Mouse (Mus musculus) liver, postnatal 0 days (tissue): ENCODE results near the gene Gemin4. TPM values are rescaled to one million over a fixed set of nuclear protein-coding genes. Genes with fewer than 3 reads are reported as not detected.
A peak's percentile ranks its signal among the peaks of the same experiment; 100 is the strongest.

Source experiments
- ATAC-seq: fragments of 200-750 bp; cut with Nextera tagmentation; 2 replicates; pipeline ENCODE4 v1.8.0; 2017; ENCODE audit warnings: mild to moderate bottlenecking, moderate library complexity
- DNase-seq: peaks from one replicate; pipeline ENCODE4 v3.0.0-alpha.2; 2016
- H3K27ac ChIP-seq: fragments of 300-500 bp; sonication (generic); 2 replicates; pipeline ENCODE4 v1.5.1; 2014; ENCODE audit warnings: antibody characterized with exemption, moderate library complexity, mild to moderate bottlenecking, low read depth
- H3K27me3 ChIP-seq: fragments of 300-500 bp; sonication (generic); 2 replicates; pipeline ENCODE4 v1.6.1; 2014; ENCODE audit warnings: low read length, control low read depth, mixed read lengths; ENCODE audit not compliant: insufficient read depth
- H3K36me3 ChIP-seq: fragments of 300-500 bp; sonication (generic); replicated peaks from 2 replicates; pipeline ENCODE4 v1.6.1; 2014; ENCODE audit warnings: mild to moderate bottlenecking, control low read depth, low read length, moderate library complexity, mixed read lengths; ENCODE audit not compliant: insufficient read depth
- H3K4me1 ChIP-seq: fragments of 300-500 bp; sonication (generic); 2 replicates; pipeline ENCODE4 v1.6.1; 2014; ENCODE audit warnings: antibody characterized with exemption, mild to moderate bottlenecking, control low read depth; ENCODE audit not compliant: insufficient read depth
- H3K4me2 ChIP-seq: fragments of 300-500 bp; sonication (generic); 2 replicates; pipeline ENCODE4 v1.6.1; 2014; ENCODE audit warnings: low read depth, mild to moderate bottlenecking, low read length, moderate library complexity, mixed read lengths
- H3K4me3 ChIP-seq: fragments of 300-500 bp; sonication (generic); 2 replicates; pipeline ENCODE4 v1.5.1; 2014; ENCODE audit warnings: low read depth, low read length
- H3K9ac ChIP-seq: fragments of 300-500 bp; sonication (generic); replicated peaks from 2 replicates; pipeline ENCODE4 v1.6.1; 2014; ENCODE audit warnings: mild to moderate bottlenecking, moderate library complexity
- H3K9me3 ChIP-seq: fragments of 300-500 bp; sonication (generic); 2 replicates; pipeline ENCODE4 v1.6.1; 2016; ENCODE audit warnings: mild to moderate bottlenecking, control low read depth, low read length, mixed read lengths
- CTCF ChIP-seq: sonication (generic); IDR thresholded peaks from 2 replicates; pipeline ENCODE4 v1.5.1; 2016; ENCODE audit warnings: antibody characterized with exemption, low read depth
- EP300 ChIP-seq: IDR thresholded peaks from 2 replicates; pipeline ENCODE4 v1.6.1; 2016; ENCODE audit warnings: antibody characterized with exemption, low read depth, mild to moderate bottlenecking
- WGBS: fragments of 180-500 bp; shearing (Covaris S2); extraction: QIAGEN DNeasy Blood & Tissue Kit; methylation state at CpG from one replicate; pipeline ENCODE4 v1.1.7; 2014; ENCODE audit not compliant: insufficient replicate concordance; 5-methylcytosine and 5-hydroxymethylcytosine counted together
- polyA plus RNA-seq: library from polyadenylated mRNA; unstranded; fragments of >200 nt; fragmentation: Nextera tagmentation; extraction: Ambion mirVana; gene quantifications from 2 replicates; pipeline ENCODE4 v1.2.1, GENCODE M21; 2015

The Gemin4 gene
- polyA plus RNA-seq = 6.8 and 9.5 TPM in 2 replicates

DNA sequence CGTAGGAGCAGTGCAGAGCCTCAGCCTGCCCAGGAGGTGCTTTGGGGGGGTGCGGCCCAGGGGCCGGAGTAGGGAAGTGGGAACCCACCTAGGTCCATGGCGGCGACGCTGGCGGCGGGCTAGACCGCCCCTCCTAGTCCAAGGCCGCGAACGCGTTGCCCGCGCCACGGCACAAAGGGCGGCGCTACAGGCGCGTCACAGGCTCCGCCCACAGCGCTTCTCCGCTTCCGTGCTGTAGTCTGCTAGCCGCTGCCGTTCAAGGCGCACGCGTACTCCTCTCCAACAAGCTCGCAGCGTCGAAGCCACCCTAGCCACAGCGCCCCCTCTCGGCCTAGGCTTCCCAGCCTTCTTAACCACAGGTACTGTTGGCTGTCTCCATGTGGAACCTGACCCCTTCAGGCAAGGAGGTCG lies at the start of gene Gemin4, which contains the start of gene Dbil5:
TSS of gene Gemin4 (minus strand) at position 275 of the 411 bp plus-strand sequence.
TSS of gene Dbil5 (plus strand) at position 219 of the 411 bp plus-strand sequence.
- DNase-seq (peak; percentile 98), ATAC-seq (peak; percentile 99)
- Histone ChIP-seq H3K36me3 (peaks cover 20% of the 10 kb centered on the region; the same call in 1 of the 2 replicates), H3K9me3 (no peaks in the 10 kb centered on the region), H3K27ac (peak within 1 kb of the TSS; percentile 81), H3K4me3 (peak within 1 kb of the TSS; percentile 63), H3K4me1 (peaks cover 16% of the 10 kb centered on the region), H3K27me3 (no peaks in the 10 kb centered on the region), H3K4me2 (peak within 1 kb of the TSS; percentile 85), H3K9ac (peak within 1 kb of the TSS; percentile 82)
- TF ChIP-seq CTCF = peak; percentile 99
- TF ChIP-seq EP300 = no peak
- 1% methylated on average over 32 of the region's 35 CpGs for WGBS

- no peak overlapping the region for H3K9ac ChIP-seq
- WGBS = 63% methylated on average over 19 of the region's 19 CpGs
- H3K27ac ChIP-seq = no peak overlapping the region
- H3K27me3 ChIP-seq = no peaks in the 10 kb centered on the region
- no peak overlapping the region for H3K4me3 ChIP-seq
- no peaks in the 10 kb centered on the region for H3K36me3 ChIP-seq
- ATAC-seq = no peak
- no peaks in the 10 kb centered on the region for H3K9me3 ChIP-seq
- TF ChIP-seq CTCF (no peak), EP300 (no peak)
- H3K4me1 ChIP-seq = no peaks in the 10 kb centered on the region
- H3K4me2 ChIP-seq = no peak overlapping the region
- no peak for DNase-seq
Observed at GRCm38 (mm10) chr11:76262611-76263351, 45.3 kb upstream of the Gemin4 start.

DNA sequence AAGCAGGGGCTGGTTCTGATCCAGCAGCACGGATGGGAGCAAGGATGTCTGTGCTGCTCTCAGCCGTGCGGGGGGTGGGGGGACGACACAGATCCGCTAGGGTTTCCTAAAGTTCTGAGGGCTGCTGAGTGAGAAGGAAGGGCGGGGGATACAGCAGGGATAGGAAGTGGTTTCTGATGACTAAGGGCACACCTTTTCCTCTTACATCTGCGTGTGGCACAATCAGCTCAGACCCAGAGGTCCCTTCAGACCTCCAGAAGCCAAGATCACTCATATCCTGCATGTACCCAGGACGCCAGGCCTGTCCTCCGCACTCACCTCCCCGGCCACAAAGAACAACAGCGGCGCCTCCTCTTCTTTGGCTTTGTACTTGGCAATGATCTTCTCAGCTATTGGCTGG lies 43.8 kb upstream of the Gemin4 start:
- H3K27ac ChIP-seq = peak overlapping the region; percentile 67
- peak; percentile 31; the same call in 1 of the 2 replicates for ATAC-seq
- H3K9ac ChIP-seq = no peak overlapping the region
- no peaks in the 10 kb centered on the region for H3K4me1 ChIP-seq
- TF ChIP-seq EP300 = no peak
- TF ChIP-seq CTCF = no peak
- H3K4me2 ChIP-seq = peak overlapping the region; percentile 32; the same call in 1 of the 2 replicates
- no peaks in the 10 kb centered on the region for H3K36me3 ChIP-seq
- H3K4me3 ChIP-seq = no peak overlapping the region
- peak; percentile 29 for DNase-seq
- 29% methylated on average over 12 of the region's 12 CpGs for WGBS
- no peaks in the 10 kb centered on the region for H3K27me3 ChIP-seq
- H3K9me3 ChIP-seq = no peaks in the 10 kb centered on the region

- H3K27ac ChIP-seq = no peak overlapping the region
- WGBS = 72% methylated on average over 10 of the region's 10 CpGs
- H3K9me3 ChIP-seq = no peaks in the 10 kb centered on the region
- no peaks in the 10 kb centered on the region for H3K4me1 ChIP-seq
- DNase-seq = no peak
- ATAC-seq = no peak
- H3K4me2 ChIP-seq = no peak overlapping the region
- H3K9ac ChIP-seq = no peak overlapping the region
- H3K4me3 ChIP-seq = no peak overlapping the region
- no peaks in the 10 kb centered on the region for H3K36me3 ChIP-seq
- H3K27me3 ChIP-seq = no peaks in the 10 kb centered on the region
- TF ChIP-seq CTCF (no peak), EP300 (no peak)
Observed at GRCm38 (mm10) chr11:76260208-76261050, 43.0 kb upstream of the Gemin4 start.

DNA sequence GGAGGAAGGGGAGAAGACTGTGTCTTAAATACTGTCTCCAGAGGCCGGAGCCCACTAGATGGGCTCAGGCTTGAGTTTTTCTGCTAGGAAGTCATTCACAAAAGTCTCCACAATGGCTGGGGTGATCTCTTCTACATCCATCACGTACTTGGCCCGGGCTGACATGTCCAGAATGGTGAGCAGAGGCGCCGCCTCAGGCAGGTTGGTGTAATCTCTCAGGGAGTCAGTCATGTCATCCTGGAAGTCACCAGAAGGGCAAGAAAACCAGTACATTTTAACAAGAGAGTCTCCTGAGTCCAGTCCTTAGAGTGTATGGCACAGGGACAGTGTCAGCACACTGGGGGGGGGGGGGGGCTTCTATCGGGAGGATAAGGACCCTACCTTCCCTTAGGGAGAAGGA lies 41.0 kb upstream of the Gemin4 start:
- ATAC-seq (no peak), DNase-seq (no peak)
- H3K27ac ChIP-seq = no peak overlapping the region

GRCm38 (mm10) chr11:76257386-76257785 lies 39.9 kb upstream of the Gemin4 start:
- 77% methylated on average over 4 of the region's 4 CpGs for WGBS
- DNase-seq (no peak), ATAC-seq (no peak)
- Histone ChIP-seq H3K4me2 (no peak overlapping the region), H3K36me3 (no peaks in the 10 kb centered on the region), H3K4me1 (no peaks in the 10 kb centered on the region), H3K4me3 (no peak overlapping the region), H3K9ac (no peak overlapping the region), H3K27me3 (no peaks in the 10 kb centered on the region), H3K9me3 (no peaks in the 10 kb centered on the region), H3K27ac (no peak overlapping the region)
- TF ChIP-seq CTCF (no peak), EP300 (no peak)

More for the DNA sequence above, 41.0 kb upstream of the Gemin4 start:
- Histone ChIP-seq H3K4me1 (no peaks in the 10 kb centered on the region), H3K36me3 (no peaks in the 10 kb centered on the region), H3K9me3 (no peaks in the 10 kb centered on the region), H3K27me3 (no peaks in the 10 kb centered on the region), H3K4me2 (no peak overlapping the region), H3K9ac (no peak overlapping the region), H3K4me3 (no peak overlapping the region)
- TF ChIP-seq EP300 = no peak
- 83% methylated on average over 6 of the region's 6 CpGs for WGBS
